Mouse (Mus musculus) MEL (cell line): Measurements from ENCODE around the gene Purb.

Experiments used
- CHD2 ChIP-seq: IDR thresholded peaks from 2 replicates; pipeline ENCODE4 v1.6.1; 2011; ENCODE audit warnings: low read length, improper control_type of control experiment
- CTCF ChIP-seq, 3 experiments: IDR thresholded peaks in 2 of 3; conservative IDR thresholded peaks in 1 of 3; 2 replicates each; pipeline ENCODE4 v1.5.1; 2011 to 2012; ENCODE audit warnings: low read length in 3 of 3, low read depth in 2 of 3, mild to moderate bottlenecking in 2 of 3, improper control_type of control experiment in 1 of 3, inconsistent platforms in 1 of 3, mixed read lengths in 1 of 3, moderate library complexity in 1 of 3; ENCODE audit not compliant: control insufficient read depth in 1 of 3, insufficient read depth in 1 of 3, poor library complexity in 1 of 3, severe bottlenecking in 1 of 3
- ELF1 ChIP-seq: IDR thresholded peaks from 2 replicates; pipeline ENCODE4 v1.6.1; 2014; ENCODE audit warnings: low read depth, mild to moderate bottlenecking, inconsistent platforms, low read length, improper control_type of control experiment, moderate library complexity
- EP300 ChIP-seq, 2 experiments: IDR thresholded peaks; 2 replicates each; pipeline ENCODE4 v1.6.1; 2011; ENCODE audit warnings: improper control_type of control experiment in 2 of 2, low read length in 2 of 2, low read depth in 1 of 2, mild to moderate bottlenecking in 1 of 2
- GABPA ChIP-seq: IDR thresholded peaks from 2 replicates; pipeline ENCODE4 v1.6.1; 2012; ENCODE audit warnings: low read depth, mild to moderate bottlenecking, inconsistent platforms, low read length, improper control_type of control experiment, moderate library complexity
- JUND ChIP-seq: IDR thresholded peaks from 2 replicates; pipeline ENCODE4 v1.6.1; 2011; ENCODE audit warnings: low read depth, mild to moderate bottlenecking, improper control_type of control experiment, low read length
- NRF1 ChIP-seq: IDR thresholded peaks from 2 replicates; pipeline ENCODE4 v1.6.1; 2014; ENCODE audit warnings: low read depth, mild to moderate bottlenecking, inconsistent platforms, low read length, improper control_type of control experiment, moderate library complexity; ENCODE audit not compliant: poor library complexity, insufficient read depth, severe bottlenecking
- POLR2A ChIP-seq, 2 experiments: IDR thresholded peaks; 2 replicates each; pipeline ENCODE4 v1.6.1; 2011 to 2012; ENCODE audit warnings: low read length in 2 of 2, mild to moderate bottlenecking in 2 of 2, control low read depth in 1 of 2, improper control_type of control experiment in 1 of 2, low read depth in 1 of 2, moderate library complexity in 1 of 2; ENCODE audit not compliant: control insufficient read depth in 1 of 2, insufficient read depth in 1 of 2, poor library complexity in 1 of 2
- RCOR1 ChIP-seq: IDR thresholded peaks from 2 replicates; pipeline ENCODE4 v1.6.1; 2012; ENCODE audit warnings: low read depth, mild to moderate bottlenecking, inconsistent platforms, low read length, improper control_type of control experiment
- TCF12 ChIP-seq: IDR thresholded peaks from 2 replicates; pipeline ENCODE4 v1.6.1; 2014; ENCODE audit warnings: low read depth, mild to moderate bottlenecking, inconsistent platforms, low read length, improper control_type of control experiment, moderate library complexity
- UBTF ChIP-seq: IDR thresholded peaks from 2 replicates; pipeline ENCODE4 v1.6.1; 2012; ENCODE audit warnings: low read depth, mild to moderate bottlenecking, inconsistent platforms, low read length, improper control_type of control experiment, moderate library complexity, borderline replicate concordance; ENCODE audit not compliant: insufficient read depth
- USF2 ChIP-seq, 2 experiments: IDR thresholded peaks; 2 replicates each; pipeline ENCODE4 v1.6.1; 2011 to 2012; ENCODE audit warnings: improper control_type of control experiment in 2 of 2, low read length in 2 of 2, borderline replicate concordance in 1 of 2, inconsistent platforms in 1 of 2, low read depth in 1 of 2, mild to moderate bottlenecking in 1 of 2; ENCODE audit not compliant: insufficient read depth in 1 of 2
- ZC3H11A ChIP-seq: IDR thresholded peaks from 2 replicates; pipeline ENCODE4 v1.6.1; 2012; ENCODE audit warnings: low read depth, mild to moderate bottlenecking, inconsistent platforms, low read length, improper control_type of control experiment
- ZNF384 ChIP-seq: IDR thresholded peaks from 2 replicates; pipeline ENCODE4 v1.6.1; 2012; ENCODE audit warnings: low read depth, mild to moderate bottlenecking, inconsistent platforms, low read length, improper control_type of control experiment

DNA sequence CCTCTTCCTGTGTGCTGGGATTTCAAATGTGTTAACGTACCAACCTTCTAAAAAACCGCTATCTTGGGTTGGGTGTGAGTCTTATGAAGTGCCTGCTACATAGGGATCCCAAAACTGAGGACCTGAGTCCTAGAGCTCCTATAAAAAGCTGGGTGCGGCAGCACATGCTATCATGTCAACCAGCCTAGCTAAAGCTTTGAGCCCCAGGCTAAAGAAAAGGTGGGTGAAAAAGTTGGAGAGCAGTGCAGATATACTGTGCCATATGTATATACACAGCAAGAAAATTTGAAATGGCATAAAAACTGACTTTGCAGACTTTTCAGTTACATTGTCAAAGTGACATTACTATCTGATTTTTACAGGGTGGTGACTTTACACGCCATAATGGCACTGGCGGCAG lies 57.0 kb downstream of the Purb start:
- TF ChIP-seq POLR2A (IDR thresholded peaks at IDR 0.05; ENCODE audit: control insufficient read depth in 1 of 2, insufficient read depth in 1 of 2, low read depth in 1 of 2, low read length in 2 of 2, poor library complexity in 1 of 2) (no peak; a peak in 1 of 4 replicates), ELF1 (no peak), CHD2 (no peak), NRF1 (no peak), CTCF (IDR thresholded peaks at IDR 0.05 in 2 of 3, conservative IDR thresholded peaks at IDR 0.05 in 1 of 3; ENCODE audit: control insufficient read depth in 1 of 3, insufficient read depth in 1 of 3, low read depth in 2 of 3, low read length in 3 of 3, poor library complexity in 1 of 3, severe bottlenecking in 1 of 3) (no peak), TCF12 (no peak), ZNF384 (no peak), GABPA (no peak), ZC3H11A (no peak), JUND (no peak), UBTF (no peak), USF2 (IDR thresholded peaks at IDR 0.05; ENCODE audit: borderline replicate concordance in 1 of 2, insufficient read depth in 1 of 2, low read depth in 1 of 2, low read length in 2 of 2) (no peak), EP300 (IDR thresholded peaks at IDR 0.05; ENCODE audit: low read depth in 1 of 2, low read length in 2 of 2) (no peak), RCOR1 (no peak)
